Mouse (Mus musculus) lung, embryonic 16.5 days (tissue): Measurements from ENCODE around the gene Pkhd1. TPM values are rescaled to one million over a fixed set of nuclear protein-coding genes. Genes with fewer than 3 reads are reported as not detected.
"Not testable (repeated sequence)": the region's sequence is repeated elsewhere in the genome, so short reads cannot be mapped to it uniquely, and the experiment has no call there.

Experiments
- ATAC-seq: fragments of 200-750 bp; cut with Nextera tagmentation; 2 replicates; pipeline ENCODE4 v1.8.0; 2017; ENCODE audit warnings: low read depth, mild to moderate bottlenecking, moderate library complexity
- H3K27ac ChIP-seq: fragments of 300-500 bp; sonication (generic); 2 replicates; pipeline ENCODE4 v1.5.1; 2014; ENCODE audit warnings: mild to moderate bottlenecking, control low read depth, low read length
- H3K27me3 ChIP-seq: fragments of 300-500 bp; sonication (generic); 2 replicates; pipeline ENCODE4 v1.6.1; 2014; ENCODE audit warnings: low read depth, low read length, mixed read lengths; ENCODE audit not compliant: control insufficient read depth, insufficient read depth
- H3K36me3 ChIP-seq: fragments of 300-500 bp; sonication (generic); 2 replicates; pipeline ENCODE4 v1.6.1; 2014; ENCODE audit warnings: low read length; ENCODE audit not compliant: control insufficient read depth, insufficient read depth
- H3K4me1 ChIP-seq: fragments of 300-500 bp; sonication (generic); replicated peaks from 2 replicates; pipeline ENCODE4 v1.6.1; 2014; ENCODE audit warnings: low read length, mixed read lengths; ENCODE audit not compliant: control insufficient read depth, insufficient read depth
- H3K4me2 ChIP-seq: fragments of 300-500 bp; sonication (generic); 2 replicates; pipeline ENCODE4 v1.6.1; 2014; ENCODE audit warnings: low read depth, low read length, control low read depth
- H3K4me3 ChIP-seq: fragments of 300-500 bp; sonication (generic); 2 replicates; pipeline ENCODE4 v1.5.1; 2014; ENCODE audit warnings: mild to moderate bottlenecking, low read length, control low read depth
- H3K9ac ChIP-seq: fragments of 300-500 bp; sonication (generic); 2 replicates; pipeline ENCODE4 v1.6.1; 2014; ENCODE audit warnings: low read length, control low read depth
- H3K9me3 ChIP-seq: fragments of 300-500 bp; sonication (generic); 2 replicates; pipeline ENCODE4 v1.6.1; 2016; ENCODE audit warnings: low read length; ENCODE audit not compliant: control insufficient read depth
- WGBS: fragments of 180-500 bp; shearing (Covaris S2); extraction: QIAGEN DNeasy Blood & Tissue Kit; methylation state at CpG from one replicate; pipeline ENCODE4 v1.1.7; 2014; 5-methylcytosine and 5-hydroxymethylcytosine counted together
- polyA plus RNA-seq: library from polyadenylated mRNA; unstranded; fragments of >200 nt; fragmentation: Nextera tagmentation; extraction: Ambion mirVana; gene quantifications from 2 replicates; pipeline ENCODE4 v1.2.1, GENCODE M21; 2015

The Pkhd1 gene
- polyA plus RNA-seq, 1 experiment from 2014 or later, result 0.80 TPM

DNA sequence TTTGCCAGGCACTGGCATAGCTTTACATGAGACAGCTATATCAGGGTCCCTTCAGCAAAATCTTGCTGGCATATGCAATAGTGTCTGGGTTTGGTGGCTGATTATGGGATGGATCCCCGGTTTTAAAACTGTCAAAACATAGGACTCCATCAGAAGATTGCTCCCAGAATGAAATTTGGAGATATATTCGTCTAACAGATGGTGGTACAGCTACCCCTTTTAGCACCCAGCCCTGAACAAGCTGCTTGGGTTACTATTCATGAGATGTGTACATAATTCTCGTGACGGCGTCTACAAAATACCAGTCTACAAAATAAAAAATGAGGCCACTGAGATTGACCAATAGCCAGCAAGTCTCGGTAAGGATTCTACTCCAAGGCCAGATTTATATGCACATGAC is 147.5 kb downstream of the Pkhd1 start:
- no peak overlapping the region for H3K4me2 ChIP-seq
- H3K4me3 ChIP-seq, result no peak overlapping the region
- H3K9ac ChIP-seq, result no peak overlapping the region
- no peaks in the 10 kb centered on the region for H3K27me3 ChIP-seq
- H3K4me1 ChIP-seq, result no peaks in the 10 kb centered on the region
- 77% methylated on average over 6 of the region's 6 CpGs for WGBS
- H3K36me3 ChIP-seq, result no peaks in the 10 kb centered on the region
- H3K9me3 ChIP-seq, result no peaks in the 10 kb centered on the region
- H3K27ac ChIP-seq, result no peak overlapping the region
- no peak for ATAC-seq

DNA sequence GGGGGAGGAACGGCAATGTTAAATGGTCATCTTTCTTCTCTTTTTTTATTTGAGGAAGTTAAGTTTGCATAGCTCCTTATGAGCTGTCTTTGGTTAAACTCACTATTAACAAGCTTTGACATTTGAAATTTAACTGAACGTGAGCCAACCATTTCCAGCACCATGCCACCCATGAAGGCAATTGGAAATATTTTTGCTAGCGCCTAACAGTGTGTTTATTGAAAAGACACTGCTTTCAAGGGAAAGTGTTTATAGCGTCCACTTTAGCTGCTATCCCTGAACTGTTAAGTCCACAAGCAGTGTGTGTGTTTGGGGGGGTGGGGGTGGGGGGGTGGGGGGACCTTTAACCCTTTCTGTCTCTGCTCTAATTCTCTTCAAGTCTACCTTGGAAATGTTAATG is 151.4 kb downstream of the Pkhd1 start:
- H3K4me3 ChIP-seq, result no peak overlapping the region
- no peak overlapping the region for H3K9ac ChIP-seq
- H3K9me3 ChIP-seq, result no peaks in the 10 kb centered on the region
- H3K36me3 ChIP-seq, result no peaks in the 10 kb centered on the region
- H3K27me3 ChIP-seq, result no peaks in the 10 kb centered on the region
- H3K27ac ChIP-seq, result no peak overlapping the region
- no peak for ATAC-seq
- H3K4me1 ChIP-seq, result no peaks in the 10 kb centered on the region
- H3K4me2 ChIP-seq, result no peak overlapping the region
- 18% methylated on average over 4 of the region's 4 CpGs for WGBS

DNA sequence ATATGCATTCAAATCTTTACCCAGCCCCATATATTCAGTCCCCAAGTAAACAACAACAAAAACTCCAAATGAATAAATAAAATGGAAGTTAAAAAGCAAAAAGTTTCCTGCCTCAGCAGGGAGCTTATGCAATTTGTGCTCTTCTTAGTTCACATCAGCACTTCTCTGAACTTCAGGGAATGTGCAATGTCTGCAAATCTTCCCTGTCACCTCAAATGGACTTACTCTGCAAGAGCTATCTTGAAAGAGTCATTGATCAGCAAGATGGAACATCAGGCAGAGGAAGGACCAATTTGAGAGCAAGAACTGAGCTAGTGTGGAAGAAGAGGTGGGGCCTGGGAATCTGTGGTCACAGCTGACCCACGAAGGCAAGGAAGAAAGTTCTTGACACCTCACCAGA is 163.2 kb downstream of the Pkhd1 start:
- H3K27me3 ChIP-seq, result no peaks in the 10 kb centered on the region
- ATAC-seq, result no peak
- H3K4me2 ChIP-seq, result no peak overlapping the region
- 46% methylated on average over 1 of the region's 1 CpGs for WGBS
- no peaks in the 10 kb centered on the region for H3K9me3 ChIP-seq
- no peaks in the 10 kb centered on the region for H3K36me3 ChIP-seq
- no peaks in the 10 kb centered on the region for H3K4me1 ChIP-seq
- no peak overlapping the region for H3K4me3 ChIP-seq
- no peak overlapping the region for H3K9ac ChIP-seq
- no peak overlapping the region for H3K27ac ChIP-seq

DNA sequence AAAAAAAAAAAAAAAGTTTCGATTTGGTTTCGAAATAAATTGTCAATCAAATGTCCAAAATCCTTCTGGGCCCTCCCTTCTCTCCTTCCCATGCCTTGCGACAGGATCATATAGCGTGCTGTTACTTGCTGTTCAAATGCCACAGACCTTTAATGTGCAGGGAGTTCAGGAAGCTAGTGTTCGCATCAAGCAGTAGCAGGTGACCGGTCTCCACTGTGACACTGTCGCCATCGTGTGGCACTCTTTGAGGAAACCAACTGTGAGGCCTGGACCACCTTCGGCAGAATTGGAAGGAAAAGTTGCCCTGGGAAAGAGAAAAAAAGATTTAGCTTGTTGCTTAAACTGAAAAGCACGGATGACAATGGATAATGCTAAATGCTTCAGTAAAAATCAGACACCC is 167.8 kb downstream of the Pkhd1 start:
- Histone ChIP-seq H3K27me3 (no peaks in the 10 kb centered on the region), H3K9me3 (no peaks in the 10 kb centered on the region), H3K4me3 (no peak overlapping the region), H3K9ac (no peak overlapping the region), H3K27ac (no peak overlapping the region), H3K4me2 (no peak overlapping the region), H3K4me1 (no peaks in the 10 kb centered on the region), H3K36me3 (no peaks in the 10 kb centered on the region)
- WGBS, result 30% methylated on average over 10 of the region's 10 CpGs
- ATAC-seq, result no peak

DNA sequence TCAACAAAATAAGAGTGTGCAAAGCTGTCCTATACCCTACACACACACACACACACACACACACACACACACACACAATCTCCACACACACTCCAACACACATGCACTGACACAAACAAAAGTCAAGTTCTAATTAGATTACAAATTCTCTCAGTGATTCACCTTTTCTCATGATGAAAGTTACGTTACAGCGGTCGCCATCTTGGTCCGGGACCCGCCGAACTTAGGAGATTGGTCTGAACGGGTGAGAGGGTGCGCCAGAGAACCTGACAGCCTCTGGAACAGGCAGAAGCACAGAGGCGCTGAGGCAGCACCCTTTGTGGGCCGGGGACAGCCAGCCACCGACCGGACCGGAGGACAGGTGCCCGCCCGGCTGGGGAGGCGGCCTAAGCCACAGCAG is 185.8 kb downstream of the Pkhd1 start:
- not testable (repeated sequence) for H3K9ac ChIP-seq, H3K27ac ChIP-seq, H3K4me2 ChIP-seq, H3K4me3 ChIP-seq, ATAC-seq, H3K9me3 ChIP-seq, H3K4me1 ChIP-seq, H3K36me3 ChIP-seq, H3K27me3 ChIP-seq
- 79% methylated on average over 16 of the region's 16 CpGs for WGBS

DNA sequence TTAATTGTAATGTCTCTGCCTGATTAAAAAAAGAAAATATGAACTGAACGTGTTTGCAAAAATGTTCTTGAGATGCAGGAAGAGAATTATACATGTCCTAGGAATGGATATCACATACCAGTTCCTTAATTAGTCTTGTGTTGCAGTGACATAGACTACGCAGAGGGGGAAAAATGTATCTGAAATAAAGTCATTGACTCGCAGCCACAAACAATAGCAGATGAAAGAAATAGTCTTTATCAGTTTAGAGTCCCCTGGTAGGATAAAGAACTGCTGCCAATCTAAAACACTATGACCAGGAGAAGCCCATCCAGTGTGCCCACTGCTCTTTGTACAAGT is 188.8 kb downstream of the Pkhd1 start:
- Histone ChIP-seq H3K4me1 (no peaks in the 10 kb centered on the region), H3K9ac (no peak overlapping the region), H3K9me3 (no peaks in the 10 kb centered on the region), H3K36me3 (no peaks in the 10 kb centered on the region), H3K4me3 (no peak overlapping the region), H3K27ac (no peak overlapping the region), H3K4me2 (no peak overlapping the region), H3K27me3 (no peaks in the 10 kb centered on the region)
- no peak for ATAC-seq
- 83% methylated on average over 3 of the region's 3 CpGs for WGBS

DNA sequence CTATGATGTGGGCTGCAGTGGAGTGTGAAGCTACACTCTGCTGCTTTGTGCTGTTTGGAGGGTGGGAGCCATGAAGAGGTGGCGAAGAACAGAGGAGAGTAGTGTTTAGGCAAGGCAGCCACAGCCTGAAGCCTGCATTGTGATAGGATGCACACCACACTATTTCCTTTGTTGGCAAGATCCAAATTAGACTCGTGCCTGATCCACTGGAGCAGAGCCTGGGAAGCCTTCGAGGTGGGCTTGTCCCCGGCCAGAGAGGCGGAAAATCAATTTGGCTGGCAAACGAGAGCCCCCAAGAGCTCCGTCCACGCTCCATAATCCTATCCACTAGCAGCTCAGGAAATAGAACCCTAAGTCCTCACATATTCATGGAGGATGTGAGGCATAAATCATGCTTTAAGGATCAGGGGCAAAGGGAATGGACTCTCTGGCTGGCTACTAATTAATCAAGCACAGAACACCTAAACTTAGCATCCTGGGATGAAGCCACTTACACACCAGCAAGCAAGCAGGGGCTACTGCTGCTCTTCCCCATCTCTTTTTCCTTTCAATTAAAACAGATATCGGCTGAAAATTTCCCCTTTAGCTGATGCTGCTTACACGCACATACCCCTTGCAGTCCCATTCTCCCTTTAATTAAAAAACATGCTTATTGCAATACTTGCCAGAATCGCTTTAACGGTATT is 189.4 kb downstream of the Pkhd1 start:
- Histone ChIP-seq H3K4me3 (no peak overlapping the region), H3K4me2 (no peak overlapping the region), H3K36me3 (no peaks in the 10 kb centered on the region), H3K27ac (no peak overlapping the region), H3K9ac (no peak overlapping the region), H3K4me1 (no peaks in the 10 kb centered on the region), H3K27me3 (no peaks in the 10 kb centered on the region), H3K9me3 (no peaks in the 10 kb centered on the region)
- ATAC-seq, result no peak
- WGBS, result 78% methylated on average over 12 of the region's 12 CpGs

DNA sequence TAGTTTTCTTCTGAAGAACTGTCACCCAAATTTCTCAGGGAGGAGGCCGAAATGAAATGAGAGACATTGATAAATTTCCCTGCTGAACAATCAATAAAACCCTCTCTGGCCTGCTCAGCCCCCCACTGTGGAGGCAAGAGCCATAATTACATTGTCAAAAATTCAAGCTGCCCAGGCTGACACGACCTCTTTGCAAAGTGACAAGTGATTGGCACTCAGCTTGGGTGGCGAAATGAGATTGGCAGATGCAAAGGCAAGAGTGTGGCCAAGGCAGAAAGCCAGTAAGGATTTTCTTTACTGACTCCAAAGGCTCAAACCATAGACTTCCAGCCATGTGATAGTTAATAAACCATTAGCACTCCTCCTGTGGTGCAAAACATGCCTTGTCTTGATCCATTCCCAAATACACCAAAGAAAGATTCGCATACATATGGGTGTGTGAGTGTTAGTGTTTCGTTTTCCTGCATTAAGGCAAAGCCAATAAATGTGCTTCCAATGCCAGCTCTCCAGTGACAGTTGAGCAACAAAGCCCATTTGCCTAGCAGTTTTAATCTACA is 208.4 kb downstream of the Pkhd1 start:
- Histone ChIP-seq H3K9me3 (no peaks in the 10 kb centered on the region), H3K4me3 (no peak overlapping the region), H3K4me2 (no peak overlapping the region), H3K27me3 (no peaks in the 10 kb centered on the region), H3K9ac (no peak overlapping the region), H3K36me3 (no peaks in the 10 kb centered on the region), H3K4me1 (no peaks in the 10 kb centered on the region), H3K27ac (no peak overlapping the region)
- no peak for ATAC-seq
- WGBS, result 64% methylated on average over 5 of the region's 5 CpGs

DNA sequence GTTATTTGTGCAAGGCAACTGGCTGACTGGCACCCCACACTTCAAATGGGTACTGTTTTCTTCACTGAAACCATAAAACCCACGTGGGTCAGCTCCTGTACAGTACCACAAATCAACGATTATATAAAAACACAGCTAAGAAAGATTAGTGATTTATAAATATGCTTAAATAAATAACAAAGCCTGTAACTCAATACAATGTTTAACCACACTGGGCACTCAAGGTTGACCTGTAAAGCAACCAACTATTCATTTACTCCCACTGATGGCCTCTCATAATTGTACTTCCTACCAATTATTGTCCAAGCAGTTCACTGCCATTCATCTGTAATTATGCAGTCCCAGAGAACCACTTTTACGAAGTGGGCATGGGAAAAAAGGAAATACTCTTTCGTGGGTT is 219.5 kb downstream of the Pkhd1 start:
- no peak overlapping the region for H3K27ac ChIP-seq
- no peaks in the 10 kb centered on the region for H3K9me3 ChIP-seq
- H3K4me2 ChIP-seq, result no peak overlapping the region
- no peaks in the 10 kb centered on the region for H3K27me3 ChIP-seq
- no peak for ATAC-seq
- 59% methylated on average over 4 of the region's 4 CpGs for WGBS
- H3K36me3 ChIP-seq, result no peaks in the 10 kb centered on the region
- H3K9ac ChIP-seq, result no peak overlapping the region
- no peak overlapping the region for H3K4me3 ChIP-seq
- no peaks in the 10 kb centered on the region for H3K4me1 ChIP-seq

DNA sequence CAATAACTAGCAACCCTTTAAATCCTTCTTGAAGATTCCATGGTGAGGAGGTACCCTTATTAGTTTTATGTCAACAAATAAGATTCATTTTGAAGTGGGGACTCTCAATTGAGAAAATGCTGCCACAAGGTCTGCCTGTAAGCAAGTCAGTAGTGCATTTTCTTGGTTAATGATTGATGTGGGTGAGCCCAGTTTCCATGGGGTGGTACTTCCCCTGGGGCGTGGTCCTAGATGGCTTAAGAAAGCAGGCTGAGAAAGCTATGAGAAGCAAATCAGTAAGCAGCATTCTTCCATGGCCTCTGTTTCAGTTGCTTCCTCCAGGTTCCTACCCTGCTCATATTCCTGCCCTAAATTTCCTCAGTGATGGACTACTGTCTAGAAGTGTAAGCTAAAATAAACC is 253.4 kb downstream of the Pkhd1 start:
- no peaks in the 10 kb centered on the region for H3K9me3 ChIP-seq
- H3K4me3 ChIP-seq, result no peak overlapping the region
- no peaks in the 10 kb centered on the region for H3K36me3 ChIP-seq
- H3K27ac ChIP-seq, result no peak overlapping the region
- H3K27me3 ChIP-seq, result no peaks in the 10 kb centered on the region
- no peaks in the 10 kb centered on the region for H3K4me1 ChIP-seq
- no peak overlapping the region for H3K4me2 ChIP-seq
- WGBS, result 58% methylated on average over 1 of the region's 1 CpGs
- H3K9ac ChIP-seq, result no peak overlapping the region
- no peak for ATAC-seq
